Mouse (Mus musculus) intestine, embryonic 16.5 days (tissue): Measurements from ENCODE around the gene Unc5c. TPM values are rescaled to one million over a fixed set of nuclear protein-coding genes. Genes with fewer than 3 reads are reported as not detected.

ENCODE experiments used
- ATAC-seq: fragments of 200-750 bp; cut with Nextera tagmentation; 2 replicates; pipeline ENCODE4 v1.8.0; 2017; ENCODE audit warnings: moderate TSS enrichment, moderate library complexity
- H3K27ac ChIP-seq: fragments of 300-500 bp; sonication (generic); 2 replicates; pipeline ENCODE4 v1.5.1; 2014; ENCODE audit warnings: mild to moderate bottlenecking, low read length
- H3K27me3 ChIP-seq: fragments of 300-500 bp; sonication (generic); replicated peaks from 2 replicates; pipeline ENCODE4 v1.6.1; 2014; ENCODE audit warnings: low read length, control low read depth, mixed read lengths; ENCODE audit not compliant: control insufficient read depth, insufficient read depth
- H3K36me3 ChIP-seq: fragments of 300-500 bp; sonication (generic); 2 replicates; pipeline ENCODE4 v1.6.1; 2014; ENCODE audit warnings: low read length, control low read depth; ENCODE audit not compliant: control insufficient read depth, insufficient read depth
- H3K4me1 ChIP-seq: fragments of 300-500 bp; sonication (generic); 2 replicates; pipeline ENCODE4 v1.6.1; 2014; ENCODE audit warnings: low read length, control low read depth, mixed read lengths; ENCODE audit not compliant: control insufficient read depth, insufficient read depth
- H3K4me2 ChIP-seq: fragments of 300-500 bp; sonication (generic); 2 replicates; pipeline ENCODE4 v1.6.1; 2014; ENCODE audit warnings: low read depth, low read length, control low read depth
- H3K4me3 ChIP-seq: fragments of 300-500 bp; sonication (generic); 2 replicates; pipeline ENCODE4 v1.5.1; 2014; ENCODE audit warnings: mild to moderate bottlenecking, low read length
- H3K9ac ChIP-seq: fragments of 300-500 bp; sonication (generic); 2 replicates; pipeline ENCODE4 v1.6.1; 2014; ENCODE audit warnings: low read depth, low read length
- H3K9me3 ChIP-seq: fragments of 300-500 bp; sonication (generic); 2 replicates; pipeline ENCODE4 v1.6.1; 2016; ENCODE audit warnings: low read length, control low read depth; ENCODE audit not compliant: control insufficient read depth
- WGBS: fragments of 180-500 bp; shearing (Covaris S2); extraction: QIAGEN DNeasy Blood & Tissue Kit; methylation state at CpG from one replicate; pipeline ENCODE4 v1.1.7; 2014; 5-methylcytosine and 5-hydroxymethylcytosine counted together
- polyA plus RNA-seq: library from polyadenylated mRNA; unstranded; fragments of >200 nt; fragmentation: Nextera tagmentation; extraction: Ambion mirVana; gene quantifications from 2 replicates; pipeline ENCODE4 v1.2.1, GENCODE M21; 2015

The Unc5c gene
- polyA plus RNA-seq, result 3.1 and 5.0 TPM in 2 replicates

DNA sequence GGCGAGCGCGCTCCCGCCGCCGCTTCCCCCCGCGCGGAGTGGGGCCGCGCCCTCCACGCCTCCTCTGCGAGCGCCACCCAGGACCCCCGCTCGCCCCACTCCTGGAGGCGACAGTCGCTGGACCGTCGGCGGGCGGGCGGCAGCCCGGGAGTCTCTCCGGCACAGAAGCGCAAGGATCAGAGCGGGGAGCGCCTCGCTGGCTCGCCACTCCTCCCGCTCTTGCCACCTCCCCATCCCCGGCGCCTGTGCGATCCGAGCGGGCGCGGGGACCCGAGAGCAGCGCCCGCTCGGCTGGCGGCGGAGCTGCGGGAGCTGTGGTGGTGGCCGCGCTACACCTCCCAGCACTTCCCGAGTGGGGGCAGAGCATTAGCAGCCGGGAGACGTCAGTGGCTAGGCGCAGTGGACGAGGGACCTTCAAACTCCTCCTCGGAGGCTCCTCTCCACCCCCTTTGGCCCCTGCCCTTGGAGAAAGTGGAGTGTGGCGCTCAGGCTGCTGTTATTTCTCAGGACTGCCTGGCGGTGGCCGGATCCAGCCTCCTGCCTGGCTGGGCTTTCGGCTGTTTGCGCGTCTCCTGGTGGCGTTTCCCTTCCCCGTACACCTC, at the start of gene Unc5c:
TSS of gene Unc5c (plus strand) at position 113 of the 602 bp plus-strand sequence.
- Histone ChIP-seq H3K4me2 (peak within 1 kb of the TSS; percentile 91), H3K27me3 (peaks cover 15% of the 10 kb centered on the region; the same call in 1 of the 2 replicates), H3K4me1 (no peaks in the 10 kb centered on the region), H3K9ac (peak within 1 kb of the TSS; percentile 78), H3K36me3 (no peaks in the 10 kb centered on the region), H3K4me3 (peak within 1 kb of the TSS; percentile 76), H3K27ac (peak within 1 kb of the TSS; percentile 69), H3K9me3 (no peaks in the 10 kb centered on the region)
- peak; percentile 87 for ATAC-seq
- WGBS, result under 1% methylated on average over 59 of the region's 61 CpGs

GRCm38 (mm10) chr3:141457475-141457874, 7.5 kb upstream of the Unc5c start:
- Histone ChIP-seq H3K27ac (no peak overlapping the region), H3K4me3 (no peak overlapping the region), H3K4me2 (no peak overlapping the region), H3K36me3 (no peaks in the 10 kb centered on the region), H3K9me3 (no peaks in the 10 kb centered on the region), H3K4me1 (no peaks in the 10 kb centered on the region), H3K9ac (no peak overlapping the region), H3K27me3 (no peaks in the 10 kb centered on the region)
- no peak for ATAC-seq
- WGBS, result 90% methylated on average over 2 of the region's 2 CpGs

GRCm38 (mm10) chr3:141462482-141462881, 2.5 kb upstream of the Unc5c start:
- no peak for ATAC-seq
- no peaks in the 10 kb centered on the region for H3K36me3 ChIP-seq
- H3K4me3 ChIP-seq, result no peak overlapping the region
- H3K27ac ChIP-seq, result no peak overlapping the region
- H3K4me1 ChIP-seq, result no peaks in the 10 kb centered on the region
- peaks cover 15% of the 10 kb centered on the region; the same call in 1 of the 2 replicates for H3K27me3 ChIP-seq
- no peak overlapping the region for H3K9ac ChIP-seq
- no peak overlapping the region for H3K4me2 ChIP-seq
- H3K9me3 ChIP-seq, result no peaks in the 10 kb centered on the region
- 66% methylated on average over 7 of the region's 7 CpGs for WGBS

DNA sequence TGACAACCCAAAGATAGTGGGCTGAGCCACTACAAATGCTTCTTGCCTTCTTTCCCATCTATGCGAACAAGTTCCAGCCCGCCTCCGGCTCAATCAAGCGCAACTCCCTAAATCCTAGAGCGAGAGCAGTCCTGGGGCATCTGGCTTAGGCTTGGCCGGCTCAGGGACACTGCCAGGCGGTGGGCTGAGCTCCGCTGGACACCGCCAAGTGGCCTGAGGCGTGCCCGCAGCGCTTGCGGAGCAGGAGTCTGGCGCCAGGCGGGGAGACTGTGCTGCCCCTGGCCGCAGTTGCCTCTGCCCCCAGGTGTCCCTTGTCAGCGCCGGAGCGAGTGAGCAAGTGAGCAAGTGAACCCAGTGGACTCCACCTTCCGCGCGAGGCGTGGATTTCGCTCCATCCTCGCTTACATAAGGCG, 319 bp upstream of the Unc5c start:
- WGBS, result under 1% methylated on average over 26 of the region's 26 CpGs
- peak overlapping the region; percentile 78 for H3K9ac ChIP-seq
- peak overlapping the region; percentile 69 for H3K27ac ChIP-seq

GRCm38 (mm10) chr3:141466061-141466460, 1.0 kb downstream of the Unc5c start:
- 0 out of 2 replicates have a peak, but pooled peaks have one; percentile 2 for ATAC-seq

More for the DNA sequence above, 319 bp upstream of the Unc5c start:
- Histone ChIP-seq H3K4me3 (peak overlapping the region; percentile 76), H3K27me3 (peaks cover 15% of the 10 kb centered on the region; the same call in 1 of the 2 replicates), H3K4me1 (no peaks in the 10 kb centered on the region), H3K4me2 (peak overlapping the region; percentile 91), H3K36me3 (no peaks in the 10 kb centered on the region), H3K9me3 (no peaks in the 10 kb centered on the region)
- peak; percentile 60 for ATAC-seq

GRCm38 (mm10) chr3:141466727-141467335, 1.8 kb downstream of the Unc5c start:
- H3K9me3 ChIP-seq, result no peaks in the 10 kb centered on the region
- H3K4me1 ChIP-seq, result no peaks in the 10 kb centered on the region
- no peak overlapping the region for H3K27ac ChIP-seq
- peak overlapping the region; percentile 91 for H3K4me2 ChIP-seq
- no peak for ATAC-seq
- peak overlapping the region; percentile 76 for H3K4me3 ChIP-seq
- H3K27me3 ChIP-seq, result peaks cover 15% of the 10 kb centered on the region; the same call in 1 of the 2 replicates
- WGBS, result 17% methylated on average over 3 of the region's 3 CpGs
- H3K36me3 ChIP-seq, result no peaks in the 10 kb centered on the region
- H3K9ac ChIP-seq, result peak overlapping the region; percentile 54; the same call in 1 of the 2 replicates

More at GRCm38 (mm10) chr3:141466061-141466460, 1.0 kb downstream of the Unc5c start:
- WGBS, result 2% methylated on average over 20 of the region's 20 CpGs
- no peak overlapping the region for H3K27ac ChIP-seq
- no peaks in the 10 kb centered on the region for H3K9me3 ChIP-seq
- peaks cover 15% of the 10 kb centered on the region; the same call in 1 of the 2 replicates for H3K27me3 ChIP-seq
- H3K4me3 ChIP-seq, result peak overlapping the region; percentile 76
- peak overlapping the region; percentile 78 for H3K9ac ChIP-seq
- H3K4me1 ChIP-seq, result no peaks in the 10 kb centered on the region
- H3K36me3 ChIP-seq, result no peaks in the 10 kb centered on the region
- H3K4me2 ChIP-seq, result peak overlapping the region; percentile 91

DNA sequence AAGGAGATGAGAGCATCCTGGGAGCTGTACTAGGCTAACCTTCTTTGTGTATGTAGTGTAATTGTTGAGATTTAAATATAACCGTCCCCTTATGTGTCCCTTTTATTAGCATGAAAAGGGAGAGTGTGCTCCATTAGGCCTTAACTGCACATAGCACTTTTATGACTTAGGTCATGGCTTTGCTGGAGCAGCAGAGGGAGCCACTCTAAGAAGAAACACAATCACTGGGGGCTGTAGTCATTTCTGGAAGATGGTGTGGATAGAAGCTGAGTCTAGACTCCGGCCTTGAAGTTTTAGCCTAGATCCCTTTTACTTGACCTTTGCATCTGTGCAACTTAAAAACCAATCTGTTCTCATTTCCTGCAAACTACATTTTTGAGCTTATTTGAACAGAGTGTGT, 4.3 kb downstream of the Unc5c start:
- peaks cover 15% of the 10 kb centered on the region; the same call in 1 of the 2 replicates for H3K27me3 ChIP-seq
- ATAC-seq, result no peak
- no peaks in the 10 kb centered on the region for H3K36me3 ChIP-seq
- H3K4me1 ChIP-seq, result no peaks in the 10 kb centered on the region
- H3K4me2 ChIP-seq, result no peak overlapping the region
- no peak overlapping the region for H3K27ac ChIP-seq
- no peak overlapping the region for H3K4me3 ChIP-seq
- H3K9me3 ChIP-seq, result no peaks in the 10 kb centered on the region
- no peak overlapping the region for H3K9ac ChIP-seq
- 48% methylated on average over 2 of the region's 2 CpGs for WGBS

DNA sequence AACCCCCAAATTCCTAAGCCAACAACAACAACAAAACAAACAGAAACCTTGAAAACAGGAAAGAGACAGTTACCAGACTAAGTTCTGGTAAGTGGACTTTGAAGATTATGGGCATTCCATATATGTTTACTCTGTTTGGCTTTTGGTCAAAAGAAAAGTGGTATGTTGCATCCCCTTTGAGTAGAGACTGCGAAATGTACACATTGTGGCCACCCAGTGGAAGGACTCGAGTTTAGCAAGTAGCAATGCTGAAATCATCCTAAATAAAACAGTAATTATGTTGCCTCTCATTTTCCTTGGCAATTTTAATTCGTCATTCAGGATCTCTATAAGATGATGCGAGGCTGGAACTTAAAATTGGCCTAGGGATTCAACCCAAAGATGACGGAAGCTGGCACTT, 8.2 kb downstream of the Unc5c start:
- 65% methylated on average over 5 of the region's 5 CpGs for WGBS
- Histone ChIP-seq H3K27ac (no peak overlapping the region), H3K4me1 (peaks cover 8% of the 10 kb centered on the region; the same call in 1 of the 2 replicates), H3K9ac (no peak overlapping the region), H3K36me3 (no peaks in the 10 kb centered on the region), H3K27me3 (no peaks in the 10 kb centered on the region), H3K9me3 (no peaks in the 10 kb centered on the region), H3K4me2 (no peak overlapping the region), H3K4me3 (no peak overlapping the region)
- ATAC-seq, result no peak

- Histone ChIP-seq H3K4me1 (peaks cover 8% of the 10 kb centered on the region; the same call in 1 of the 2 replicates), H3K27me3 (no peaks in the 10 kb centered on the region), H3K9me3 (no peaks in the 10 kb centered on the region), H3K27ac (no peak overlapping the region), H3K9ac (no peak overlapping the region), H3K4me2 (no peak overlapping the region), H3K4me3 (no peak overlapping the region), H3K36me3 (no peaks in the 10 kb centered on the region)
- WGBS, result 58% methylated on average over 5 of the region's 5 CpGs
- no peak for ATAC-seq
These were observed 10.4 kb downstream of the Unc5c start for GRCm38 (mm10) chr3:141475389-141475788.
